ENCODE assay signal across 21 mouse cellular contexts in genomic region chr5:27874211-27874610, GRCm38 (mm10). TPM values are rescaled to one million over a fixed set of nuclear protein-coding genes. Genes with fewer than 3 reads are reported as not detected.
DNase-seq lines count a peak whose midpoint lies in the region; ATAC-seq lines count a peak whose summit lies in the region.
"Had no signal": no experiment of that assay in that cellular context is flagged by ENCODE, and none has a peak within 500 bp of the region (broad histone marks: within the 10 kb centered on the region; RNA-seq: fewer than 3 reads in every experiment).

No protein-coding gene starts in this region.

- H3K4me1 ChIP-seq in hindbrain, embryonic 14.5 days (replicated peaks; ENCODE audit: control insufficient read depth, insufficient read depth, low read length), result peaks cover 14% of the 10 kb centered on the region; the same call in 1 of the 2 replicates
- H3K4me1 ChIP-seq: heart, embryonic 10.5 days; intestine, embryonic 15.5 days; limb, embryonic 12.5 days; liver, embryonic 13.5 days; lung, embryonic 15.5 days had no signal

- H3K27me3 ChIP-seq in hindbrain, embryonic 14.5 days (ENCODE audit: control insufficient read depth, insufficient read depth, low read length), result no peaks in the 10 kb centered on the region
- H3K27me3 ChIP-seq: intestine, embryonic 15.5 days; limb, embryonic 12.5 days; liver, embryonic 13.5 days; lung, embryonic 15.5 days had no signal

- H3K27ac ChIP-seq in hindbrain, embryonic 14.5 days, result peak overlapping the region; percentile 68
- H3K27ac ChIP-seq: heart, embryonic 10.5 days; intestine, embryonic 15.5 days; limb, embryonic 12.5 days; liver, embryonic 13.5 days; lung, embryonic 15.5 days; macrophage had no signal

- no peaks in the 10 kb centered on the region for H3K9me3 ChIP-seq in hindbrain, embryonic 14.5 days (ENCODE audit: control insufficient read depth, low read length)
- H3K9me3 ChIP-seq: heart, embryonic 10.5 days; intestine, embryonic 15.5 days; limb, embryonic 12.5 days; liver, embryonic 13.5 days; lung, embryonic 15.5 days had no signal

- DNase-seq in frontal cortex, adult 2 months (ENCODE audit: extremely low spot score in 1 of 2, low spot score in 1 of 2), result peak; percentile 13 to 25
- DNase-seq in frontal cortex, postnatal 25 days (ENCODE audit: low spot score in 2 of 2), result no peak
- DNase-seq in right cerebral cortex, adult 18-20 months, result peak; percentile 9
- DNase-seq in right cerebral cortex, postnatal 25 days, result no peak
- no peak for DNase-seq in hindbrain, embryonic 14.5 days (ENCODE audit: low spot score)
- no peak for DNase-seq in testis, postnatal 10 days (ENCODE audit: low spot score)
- no peak for DNase-seq in cerebellum, postnatal 25 days
- DNase-seq in retina, embryonic 14.5 days (ENCODE audit: low spot score), result no peak
- DNase-seq: adrenal gland, adult 8-10 months; cerebellum, adult 18-20 months; gastrocnemius, postnatal 36 days; heart, postnatal 10 days; liver, embryonic 13.5 days; thymus, postnatal 4 days had no signal

- no peak for ATAC-seq in hindbrain, embryonic 14.5 days (ENCODE audit: low FRiP score)
- ATAC-seq: intestine, embryonic 15.5 days had no signal

- H3K4me3 ChIP-seq in hindbrain, embryonic 14.5 days (replicated peaks; ENCODE audit: low read length), result no peak overlapping the region
- H3K4me3 ChIP-seq: heart, embryonic 10.5 days; intestine, embryonic 15.5 days; limb, embryonic 12.5 days; liver, embryonic 13.5 days; lung, embryonic 15.5 days had no signal

- no peak overlapping the region for H3K4me2 ChIP-seq in hindbrain, embryonic 14.5 days (replicated peaks)
- H3K4me2 ChIP-seq: intestine, embryonic 15.5 days; limb, embryonic 12.5 days; liver, embryonic 13.5 days; lung, embryonic 15.5 days had no signal

- no peak overlapping the region for H3K9ac ChIP-seq in hindbrain, embryonic 14.5 days
- H3K9ac ChIP-seq: intestine, embryonic 15.5 days; limb, embryonic 12.5 days; liver, embryonic 13.5 days; lung, embryonic 15.5 days had no signal

- H3K36me3 ChIP-seq in hindbrain, embryonic 14.5 days (replicated peaks; ENCODE audit: control insufficient read depth, insufficient read depth), result no peaks in the 10 kb centered on the region
- H3K36me3 ChIP-seq: heart, embryonic 10.5 days; intestine, embryonic 15.5 days; limb, embryonic 12.5 days; liver, embryonic 13.5 days; lung, embryonic 15.5 days had no signal

- WGBS in hindbrain, embryonic 14.5 days, result 76% methylated on average over 5 of the region's 5 CpGs

RNA-seq across cellular contexts. Expression of gene Htr5a, which starts 32.3 kb away (rescaled TPM):
- polyA plus RNA-seq in frontal cortex, adult 2 months (2012; rRNA removed), result 7.6 and 8.9 TPM in 2 replicates
- polyA plus RNA-seq in hindbrain, embryonic 14.5 days (2014; fragmentation: Nextera tagmentation; extraction: Ambion mirVana), result 1.7 and 1.8 TPM in 2 replicates
- polyA plus RNA-seq: heart, embryonic 10.5 days; intestine, embryonic 15.5 days; kidney, embryonic 14.5 days; limb, embryonic 12.5 days; liver, embryonic 13.5 days; lung, embryonic 15.5 days; macrophage; testis, adult 2 months had no signal

Comparison
In these comparisons a context has a peak if more than half of its experiments do, and no peak if none do; other contexts are left out.
1. DNase-seq: peak in frontal cortex, adult 2 months (2 of 2) and right cerebral cortex, adult 18-20 months (single experiment); none in frontal cortex, postnatal 25 days (0 of 2), right cerebral cortex, postnatal 25 days (single experiment), hindbrain, embryonic 14.5 days (single experiment), testis, postnatal 10 days (single experiment), cerebellum, postnatal 25 days (0 of 2) and retina, embryonic 14.5 days (single experiment).